Mouse (Mus musculus) adrenal gland, adult 18-20 months (tissue): ENCODE data around the gene Cdkn1a. TPM values are rescaled to one million over a fixed set of nuclear protein-coding genes. Genes with fewer than 3 reads are reported as not detected.
"Not testable (repeated sequence)": the region's sequence is repeated elsewhere in the genome, so short reads cannot be mapped to it uniquely, and the experiment has no call there.

ENCODE experiments used
- DNase-seq, 2 experiments: peaks; one replicate each; pipeline ENCODE4 v3.0.0; 2021 to 2022; ENCODE audit warnings: low spot score in 2 of 2
- total RNA-seq, 2 experiments: library from RNA; stranded (reverse); gene quantifications; 1 replicate in 1 of 2; 2 replicates in 1 of 2; pipeline ENCODE4 v1.2.3; 2021

Gene Cdkn1a
- total RNA-seq, 2 experiments from 2014 or later, result 100 to 128 TPM

DNA sequence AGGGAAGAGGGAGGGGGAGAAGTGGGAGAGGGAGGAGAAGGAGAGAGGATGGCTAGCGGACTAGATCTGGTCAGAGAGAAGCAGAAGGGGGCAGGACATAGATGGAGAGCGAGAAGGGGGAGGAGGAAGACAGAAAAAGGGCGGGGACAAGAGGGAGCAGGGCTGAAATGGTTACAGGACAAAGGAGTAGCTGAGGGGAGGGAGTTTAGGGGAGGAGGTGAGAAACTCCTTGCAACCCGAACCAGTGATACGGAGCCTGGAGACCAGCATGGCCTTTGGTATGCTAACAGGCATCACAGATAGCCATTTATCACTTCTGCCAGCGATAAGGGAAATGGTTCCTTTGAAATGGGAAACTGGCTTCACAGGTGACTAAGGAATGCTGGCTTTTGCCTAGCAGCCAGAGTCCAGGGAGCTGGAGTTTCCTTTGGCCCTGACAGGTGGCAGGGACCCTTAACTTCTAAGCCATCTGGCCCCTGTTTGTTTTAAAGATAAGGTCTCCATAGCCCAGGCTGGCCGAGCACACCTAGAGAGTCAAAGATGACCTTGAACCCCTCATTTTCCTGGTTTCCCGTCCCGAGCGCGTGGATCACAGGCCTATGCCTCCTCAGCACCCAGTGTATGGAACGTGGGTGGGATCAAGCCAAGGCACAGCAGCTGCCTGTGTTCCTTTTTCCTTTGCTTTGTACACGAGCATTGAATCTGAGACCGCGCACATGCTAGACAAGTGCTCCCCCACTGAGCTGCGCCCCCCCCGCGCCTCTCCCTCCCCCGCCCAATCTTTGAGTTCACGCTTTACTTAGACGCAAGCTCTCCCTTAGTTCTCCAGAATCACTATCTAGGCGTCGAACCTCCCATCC, 9.8 kb upstream of the Cdkn1a start:
- DNase-seq, result no peak

GRCm38 (mm10) chr17:29081618-29082381, 9.0 kb upstream of the Cdkn1a start:
- no peak for DNase-seq

GRCm38 (mm10) chr17:29083586-29083985, 7.2 kb upstream of the Cdkn1a start:
- peak in 1 of 2 experiments; percentile 10 for DNase-seq

DNA sequence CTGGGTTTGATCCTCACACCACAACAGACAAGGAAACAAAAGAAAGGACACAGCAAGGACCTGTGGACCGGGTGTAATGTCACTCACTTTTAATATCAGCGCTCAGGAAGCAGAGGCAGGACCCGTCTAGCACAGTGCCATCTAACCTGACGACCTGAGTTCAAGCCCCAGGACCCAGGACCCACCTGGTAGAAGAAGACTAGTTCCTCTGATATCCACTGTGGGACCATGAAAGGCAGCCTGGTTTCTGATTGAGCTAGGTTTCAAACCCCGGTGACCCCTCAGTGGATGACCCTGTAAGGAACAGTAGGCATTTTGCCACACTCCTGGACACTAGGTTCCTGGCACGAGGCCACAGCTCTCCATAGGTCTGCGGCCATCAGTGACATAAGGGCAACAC, 6.1 kb upstream of the Cdkn1a start:
- DNase-seq, result peak in 1 of 2 experiments; percentile 18

DNA sequence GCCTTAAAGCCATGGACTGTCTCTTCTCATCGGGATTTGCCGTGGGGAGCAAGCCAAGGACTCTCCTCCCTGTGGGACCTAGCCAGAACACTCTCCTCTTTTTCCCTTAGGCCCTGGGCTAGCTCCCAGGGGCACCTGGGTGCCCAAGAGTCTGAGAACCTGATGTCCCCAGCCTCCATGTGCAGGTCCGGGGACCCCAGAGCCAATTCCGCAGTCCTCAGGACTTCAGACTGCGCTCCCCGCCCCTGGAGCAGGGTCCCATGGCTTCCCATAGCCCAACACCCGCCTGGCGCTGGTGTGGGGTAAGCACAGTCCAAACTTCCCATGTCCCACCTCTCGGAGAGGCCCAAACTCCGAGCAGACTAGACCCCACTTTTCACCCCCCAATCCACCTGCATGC, 5.5 kb upstream of the Cdkn1a start:
- peak in 1 of 2 experiments; percentile 15 for DNase-seq

DNA sequence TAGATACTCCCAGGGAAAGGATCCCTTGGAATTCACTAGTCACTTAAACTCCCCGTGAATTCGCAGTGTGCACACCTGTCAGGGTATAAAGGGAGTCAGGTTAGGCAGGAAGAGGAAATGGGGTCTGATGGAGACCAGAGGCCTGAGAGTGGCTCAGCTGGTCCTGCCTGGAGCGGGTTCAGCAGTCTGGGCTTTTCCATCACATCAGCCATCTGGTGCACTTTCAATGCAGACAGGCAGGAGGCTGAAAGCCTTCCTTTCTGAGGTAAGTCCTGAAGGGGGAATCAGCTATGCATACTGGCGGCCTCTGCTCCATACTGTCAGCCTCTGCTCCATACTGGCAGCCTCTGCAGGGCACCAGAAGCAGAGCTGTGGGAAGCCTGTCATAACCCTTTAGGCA, 3.9 kb upstream of the Cdkn1a start:
- DNase-seq, result peak in 1 of 2 experiments; percentile 11

GRCm38 (mm10) chr17:29091348-29091944, 670 bp downstream of the Cdkn1a start:
- peak in 1 of 2 experiments; percentile 18 for DNase-seq

DNA sequence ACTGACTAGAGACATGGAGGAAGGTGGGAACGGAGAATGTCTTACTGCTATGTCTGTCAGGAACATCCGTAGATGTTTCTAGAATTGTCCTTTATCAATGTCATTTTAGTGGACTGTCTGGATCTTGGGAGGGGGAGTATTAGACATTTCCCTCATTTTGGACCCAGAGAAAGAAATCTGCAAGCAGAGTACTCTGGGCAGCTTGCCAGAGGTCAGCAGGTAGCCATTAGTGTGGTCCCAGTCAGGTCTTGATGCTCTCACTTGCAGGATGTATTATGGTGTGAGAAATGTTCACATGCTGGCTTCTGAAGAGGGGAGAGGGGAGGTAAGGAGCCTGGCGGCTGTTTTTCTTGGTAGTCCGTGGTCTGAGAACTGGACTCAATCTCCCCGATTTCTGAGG, 1.7 kb downstream of the Cdkn1a start:
- DNase-seq, result no peak

DNA sequence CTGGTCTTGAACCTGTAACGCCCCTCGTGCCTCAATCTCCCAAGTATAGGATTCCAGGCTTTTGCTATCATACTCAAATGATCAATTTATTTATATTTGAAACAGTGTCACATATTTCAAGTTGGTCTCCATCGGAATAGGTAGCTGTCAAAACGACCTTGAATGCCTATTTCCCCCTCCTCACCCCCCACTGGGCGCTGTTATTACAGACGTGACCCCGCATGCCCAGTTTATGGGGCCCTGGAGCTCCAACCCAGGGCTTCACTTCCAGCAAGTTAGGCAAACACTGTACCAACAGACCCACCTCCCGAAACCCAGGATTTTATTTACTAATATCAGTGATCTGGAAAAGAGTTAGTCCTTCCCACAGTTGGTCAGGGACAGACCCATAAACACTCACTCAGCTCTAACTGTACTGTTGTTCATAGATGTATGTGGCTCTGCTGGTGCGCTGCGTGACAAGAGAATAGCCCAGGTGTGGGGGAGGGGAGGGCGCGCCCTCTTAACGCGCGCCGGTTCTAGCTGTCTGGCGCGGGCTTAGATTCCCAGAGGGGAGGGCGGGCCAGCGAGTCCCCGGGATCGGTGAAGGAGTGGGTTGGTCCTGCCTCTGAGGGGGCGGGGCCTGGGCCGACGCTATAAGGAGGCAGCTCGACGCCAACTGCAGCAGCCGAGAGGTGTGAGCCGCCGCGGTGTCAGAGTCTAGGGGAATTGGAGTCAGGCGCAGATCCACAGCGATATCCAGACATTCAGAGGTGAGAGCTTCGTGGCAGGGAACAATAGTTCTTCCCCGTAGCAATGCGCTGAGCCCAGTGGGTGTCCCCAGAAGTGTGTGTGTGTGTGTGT, 2.6 kb downstream of the Cdkn1a start:
- DNase-seq, result peak; percentile 90 to 95

DNA sequence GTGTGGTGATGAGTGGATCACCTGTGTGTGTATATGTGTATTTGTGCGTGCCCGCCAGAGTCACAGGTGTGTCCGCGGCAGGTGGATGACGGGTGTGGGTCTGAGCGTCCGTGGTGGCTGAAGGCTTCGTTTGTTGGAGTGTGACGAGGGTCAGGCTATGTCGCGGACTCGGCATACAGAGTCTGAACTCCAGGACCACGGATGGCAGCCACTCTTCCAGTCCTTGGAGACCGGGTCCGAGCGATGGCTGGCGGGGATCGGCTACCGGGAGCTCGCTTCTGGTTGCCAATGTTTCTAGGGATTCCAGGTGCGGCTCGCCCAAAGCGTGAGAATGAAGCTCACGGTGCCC, 3.2 kb downstream of the Cdkn1a start:
- DNase-seq, result no peak

- DNase-seq, result peak; percentile 73 to 84
These were observed 3.8 kb downstream of the Cdkn1a start for GRCm38 (mm10) chr17:29094310-29095181.

GRCm38 (mm10) chr17:29095201-29095733, 4.5 kb downstream of the Cdkn1a start:
- DNase-seq, result peak; percentile 98 to 100

DNA sequence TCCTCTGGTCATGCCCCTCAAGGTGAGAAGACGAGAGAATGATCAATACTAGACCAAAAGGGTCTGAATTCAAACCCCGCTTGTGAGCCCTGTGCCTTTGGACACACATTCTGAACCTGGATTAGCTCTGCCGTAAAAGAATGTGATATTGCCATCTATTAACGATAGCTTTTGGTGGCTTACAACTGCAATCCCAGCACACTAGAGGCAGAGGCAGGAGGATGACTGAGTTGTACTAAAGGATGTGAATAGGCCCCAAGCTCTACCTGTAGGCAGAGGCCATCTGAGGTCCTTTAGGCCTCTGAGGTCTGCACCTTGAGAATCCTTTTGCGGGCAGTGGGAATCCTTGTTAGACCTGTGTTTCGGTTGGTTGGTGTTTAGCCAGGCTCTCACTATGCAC, 5.5 kb downstream of the Cdkn1a start:
- peak in 1 of 2 experiments; percentile 11 for DNase-seq

GRCm38 (mm10) chr17:29096851-29097561, 6.2 kb downstream of the Cdkn1a start:
- DNase-seq, result peak in 1 of 2 experiments; percentile 19

DNA sequence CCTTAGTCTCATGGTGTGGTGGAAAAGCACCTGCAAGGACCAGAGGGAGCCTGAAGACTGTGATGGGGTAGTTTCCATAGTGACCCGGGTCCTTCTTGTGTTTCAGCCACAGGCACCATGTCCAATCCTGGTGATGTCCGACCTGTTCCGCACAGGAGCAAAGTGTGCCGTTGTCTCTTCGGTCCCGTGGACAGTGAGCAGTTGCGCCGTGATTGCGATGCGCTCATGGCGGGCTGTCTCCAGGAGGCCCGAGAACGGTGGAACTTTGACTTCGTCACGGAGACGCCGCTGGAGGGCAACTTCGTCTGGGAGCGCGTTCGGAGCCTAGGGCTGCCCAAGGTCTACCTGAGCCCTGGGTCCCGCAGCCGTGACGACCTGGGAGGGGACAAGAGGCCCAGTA, 7.5 kb downstream of the Cdkn1a start:
- DNase-seq, result peak in 1 of 2 experiments; percentile 19

GRCm38 (mm10) chr17:29099076-29099475, 8.3 kb downstream of the Cdkn1a start:
- DNase-seq, result peak in 1 of 2 experiments; percentile 15

- DNase-seq, result peak in 1 of 2 experiments; percentile 12
These were observed 9.9 kb downstream of the Cdkn1a start for GRCm38 (mm10) chr17:29100627-29101026.

- DNase-seq, result not testable (repeated sequence)
These were observed 19.6 kb downstream of the Cdkn1a start for GRCm38 (mm10) chr17:29110356-29110755.

DNA sequence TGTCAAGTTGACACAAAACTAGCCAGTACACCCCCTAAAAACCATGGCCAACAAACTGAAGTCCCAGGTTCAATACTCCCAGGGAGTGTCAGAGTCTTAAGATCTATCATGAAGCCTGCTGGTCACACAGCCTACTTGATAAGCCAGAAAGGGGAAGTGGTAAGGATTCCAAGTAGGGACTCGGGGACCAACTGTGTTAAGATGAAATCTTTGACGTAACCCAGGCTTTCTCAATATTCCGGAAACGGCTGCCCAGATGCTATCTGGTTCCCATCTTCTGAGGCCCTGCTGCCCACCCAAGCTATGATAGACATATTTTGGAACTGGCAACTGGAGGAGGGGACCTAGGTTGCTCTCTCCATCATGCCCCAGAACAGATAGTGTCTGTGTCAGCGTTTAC, 20.6 kb downstream of the Cdkn1a start:
- peak in 1 of 2 experiments; percentile 9 for DNase-seq
